Mouse (Mus musculus) left cerebral cortex, adult 6 months (tissue): Measurements from ENCODE around the gene Klra3. TPM values are rescaled to one million over a fixed set of nuclear protein-coding genes. Genes with fewer than 3 reads are reported as not detected.

Source experiments
- long read RNA-seq, 2 experiments: library from polyadenylated mRNA; unstranded; transcript quantifications; one replicate each; pipeline ENCODE4 v2.0.0; 2019 to 2020
- polyA plus RNA-seq: library from polyadenylated mRNA; unstranded; fragments of <200 nt; fragmentation: Nextera tagmentation; gene quantifications from 2 replicates; pipeline ENCODE4 v1.2.3, GENCODE M21; 2021

Klra3 gene
- polyA plus RNA-seq, result not detected in 2 replicates
- long read RNA-seq, experiment 1, result 0 reads
- long read RNA-seq, experiment 2, result 0 reads

GRCm38 (mm10) chr6:130337411-130337810 lies at the start of gene Klra3:
TSS of gene Klra3 (minus strand) at chr6:130337574.

GRCm38 (mm10) chr6:130386750-130387149 lies 49.4 kb upstream of the Klra3 start, which contains the start of gene Klra1:
TSS of gene Klra1 (minus strand) at chr6:130386874.

GRCm38 (mm10) chr6:130281828-130282227 lies 55.5 kb downstream of the Klra3 start, which contains the start of gene Klra10:
TSS of gene Klra10 (minus strand) at chr6:130281928.

Other genes starting within 250 kb of the Klra3 start
- not detected in 2 replicates for gene Klra8, start 207.7 kb downstream of the Klra3 start, polyA plus RNA-seq
- not detected in 2 replicates for gene Klra9, start 144.5 kb downstream of the Klra3 start, polyA plus RNA-seq
- not detected in 2 replicates for gene Klra7, start 104.3 kb downstream of the Klra3 start, polyA plus RNA-seq
- not detected in 2 replicates for gene Klra10, start 55.6 kb downstream of the Klra3 start, polyA plus RNA-seq
- not detected in 2 replicates for gene Klra1, start 49.3 kb upstream of the Klra3 start, polyA plus RNA-seq